Mouse (Mus musculus) midbrain, embryonic 14.5 days (tissue): Measurements from ENCODE around the gene Stag1. TPM values are rescaled to one million over a fixed set of nuclear protein-coding genes. Genes with fewer than 3 reads are reported as not detected.
"Not testable (repeated sequence)": the region's sequence is repeated elsewhere in the genome, so short reads cannot be mapped to it uniquely, and the experiment has no call there.

Experiments
- ATAC-seq: fragments of 200-750 bp; cut with Nextera tagmentation; 2 replicates; pipeline ENCODE4 v1.8.0; 2017; ENCODE audit warnings: moderate number of reproducible peaks, moderate library complexity; ENCODE audit not compliant: low FRiP score, low TSS enrichment
- DNase-seq: peaks from one replicate; pipeline ENCODE4 v3.0.0-alpha.2; 2015
- H3K27ac ChIP-seq: fragments of 300-500 bp; sonication (generic); replicated peaks from 2 replicates; pipeline ENCODE4 v1.5.1; 2014; ENCODE audit warnings: mild to moderate bottlenecking, low read depth, low read length, moderate library complexity
- H3K27me3 ChIP-seq: fragments of 300-500 bp; sonication (generic); 2 replicates; pipeline ENCODE4 v1.6.1; 2014; ENCODE audit warnings: low read length, control low read depth, mixed read lengths; ENCODE audit not compliant: control insufficient read depth, insufficient read depth
- H3K36me3 ChIP-seq: fragments of 300-500 bp; sonication (generic); 2 replicates; pipeline ENCODE4 v1.6.1; 2014; ENCODE audit warnings: low read length, control low read depth; ENCODE audit not compliant: control insufficient read depth, insufficient read depth
- H3K4me1 ChIP-seq: fragments of 300-500 bp; sonication (generic); 2 replicates; pipeline ENCODE4 v1.6.1; 2014; ENCODE audit warnings: mild to moderate bottlenecking, antibody characterized with exemption, low read length, control low read depth; ENCODE audit not compliant: control insufficient read depth, insufficient read depth
- H3K4me2 ChIP-seq: fragments of 300-500 bp; sonication (generic); 2 replicates; pipeline ENCODE4 v1.6.1; 2014; ENCODE audit warnings: mild to moderate bottlenecking, low read length, moderate library complexity
- H3K4me3 ChIP-seq: fragments of 300-500 bp; sonication (generic); replicated peaks from 2 replicates; pipeline ENCODE4 v1.5.1; 2014; ENCODE audit warnings: low read depth, low read length
- H3K9ac ChIP-seq: fragments of 300-500 bp; sonication (generic); replicated peaks from 2 replicates; pipeline ENCODE4 v1.6.1; 2014; ENCODE audit warnings: mild to moderate bottlenecking, low read length, moderate library complexity
- H3K9me3 ChIP-seq: fragments of 300-500 bp; sonication (generic); 2 replicates; pipeline ENCODE4 v1.6.1; 2016; ENCODE audit warnings: low read length, control low read depth, mixed read lengths; ENCODE audit not compliant: control insufficient read depth
- WGBS: fragments of 180-500 bp; shearing (Covaris S2); extraction: QIAGEN DNeasy Blood & Tissue Kit; methylation state at CpG from one replicate; pipeline ENCODE4 v1.1.7; 2014; 5-methylcytosine and 5-hydroxymethylcytosine counted together
- polyA plus RNA-seq: library from polyadenylated mRNA; unstranded; fragments of >200 nt; fragmentation: Nextera tagmentation; extraction: Ambion mirVana; gene quantifications from 2 replicates; pipeline ENCODE4 v1.2.1, GENCODE M21; 2014

The Stag1 gene
- polyA plus RNA-seq, 1 experiment from 2014 or later = 41.3 TPM

DNA sequence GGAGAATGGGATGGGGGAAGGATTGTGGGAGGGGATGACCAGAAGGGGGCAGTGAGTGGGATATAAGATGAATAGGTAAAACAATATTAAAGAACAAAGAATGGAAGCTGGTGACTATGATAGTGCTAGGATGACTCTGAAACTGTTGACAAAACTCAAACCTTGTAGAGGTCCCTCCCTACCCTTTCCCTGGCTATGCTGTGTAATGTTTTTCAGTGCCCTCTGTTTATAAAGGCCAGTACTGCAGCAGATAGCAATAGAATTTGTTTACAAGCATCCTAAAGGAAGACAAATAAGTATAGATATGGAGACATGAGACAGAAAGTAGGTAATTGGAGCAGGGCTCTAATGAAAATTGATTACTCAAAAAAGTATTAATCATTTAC, 139.0 kb downstream of the Stag1 start:
- H3K9me3 ChIP-seq = no peaks in the 10 kb centered on the region
- 0 out of 2 replicates have a peak, but pooled peaks cover 2% of the 10 kb centered on the region for H3K36me3 ChIP-seq
- no peak overlapping the region for H3K27ac ChIP-seq
- DNase-seq (no peak), ATAC-seq (no peak)
- no peak overlapping the region for H3K4me2 ChIP-seq
- H3K9ac ChIP-seq = no peak overlapping the region
- no peaks in the 10 kb centered on the region for H3K4me1 ChIP-seq
- no peak overlapping the region for H3K4me3 ChIP-seq
- H3K27me3 ChIP-seq = no peaks in the 10 kb centered on the region

DNA sequence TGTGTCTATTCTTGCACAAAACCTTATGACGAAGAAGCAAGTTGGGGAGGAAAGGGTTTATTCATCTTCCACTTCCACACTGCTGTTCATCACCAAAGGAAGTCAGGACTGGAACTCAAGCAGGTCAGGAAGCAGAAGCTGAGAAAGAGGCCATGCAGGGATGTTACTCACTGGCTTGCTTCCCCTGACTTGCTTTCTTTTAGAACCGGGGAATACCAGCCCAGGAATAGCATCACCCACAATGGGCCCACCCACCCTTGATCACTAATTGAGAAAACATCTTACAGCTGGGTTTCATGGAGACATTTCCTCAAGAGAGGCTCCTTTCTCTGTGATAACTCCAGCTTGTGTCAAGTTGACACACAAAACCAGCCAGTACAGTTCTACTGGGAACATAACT, 179.6 kb downstream of the Stag1 start:
- not testable (repeated sequence) for H3K4me1 ChIP-seq, H3K27me3 ChIP-seq, DNase-seq, H3K4me3 ChIP-seq, H3K27ac ChIP-seq, H3K36me3 ChIP-seq, H3K9me3 ChIP-seq, H3K9ac ChIP-seq, H3K4me2 ChIP-seq, ATAC-seq
- WGBS = 90% methylated on average over 2 of the region's 2 CpGs

DNA sequence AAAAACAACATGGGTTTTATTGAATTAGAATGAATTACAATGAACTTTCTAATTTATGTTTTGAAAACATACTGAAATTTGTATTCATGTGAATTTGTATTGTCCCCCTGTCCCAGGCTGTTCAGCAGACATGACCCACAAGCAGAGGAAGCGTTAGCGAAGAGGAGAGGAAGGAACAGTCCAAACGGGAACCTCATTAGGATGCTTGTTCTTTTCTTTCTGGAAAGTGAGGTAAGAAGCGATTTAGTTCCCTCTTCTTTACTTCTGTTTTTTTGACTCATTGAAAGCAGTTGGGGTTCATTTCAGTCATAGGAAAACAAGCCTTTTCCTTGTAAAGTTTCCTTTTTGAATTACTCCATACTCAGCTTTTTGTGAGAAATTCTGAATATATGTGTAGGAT, 268.4 kb downstream of the Stag1 start:
- Histone ChIP-seq H3K9ac (no peak overlapping the region), H3K9me3 (no peaks in the 10 kb centered on the region), H3K27ac (no peak overlapping the region), H3K36me3 (no peaks in the 10 kb centered on the region), H3K4me2 (no peak overlapping the region), H3K4me1 (no peaks in the 10 kb centered on the region), H3K27me3 (no peaks in the 10 kb centered on the region), H3K4me3 (no peak overlapping the region)
- WGBS = 89% methylated on average over 4 of the region's 4 CpGs
- ATAC-seq (no peak), DNase-seq (no peak)

DNA sequence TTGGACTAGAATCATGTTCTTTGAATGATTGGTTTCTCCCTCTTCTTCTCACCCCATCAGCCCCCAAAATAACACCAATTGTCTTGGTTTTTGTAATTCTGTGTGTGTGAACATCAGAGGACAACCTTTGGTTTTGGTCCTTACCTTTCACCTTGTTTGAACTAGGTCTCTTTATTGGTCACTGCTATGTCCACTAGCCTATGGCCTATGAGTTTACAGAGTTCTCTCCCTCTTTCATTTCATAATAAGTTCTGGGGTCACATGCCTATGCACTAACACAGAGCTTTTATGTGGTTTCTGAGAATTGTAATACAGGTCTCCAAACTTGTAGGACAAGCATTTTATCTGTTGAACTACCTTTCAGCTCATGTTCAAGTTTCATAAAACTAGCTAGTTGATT, 272.0 kb downstream of the Stag1 start:
- no peaks in the 10 kb centered on the region for H3K9me3 ChIP-seq
- no peak overlapping the region for H3K4me2 ChIP-seq
- no peaks in the 10 kb centered on the region for H3K4me1 ChIP-seq
- H3K4me3 ChIP-seq = no peak overlapping the region
- no peaks in the 10 kb centered on the region for H3K27me3 ChIP-seq
- H3K27ac ChIP-seq = no peak overlapping the region
- ATAC-seq (no peak), DNase-seq (no peak)
- H3K9ac ChIP-seq = no peak overlapping the region
- H3K36me3 ChIP-seq = no peaks in the 10 kb centered on the region

DNA sequence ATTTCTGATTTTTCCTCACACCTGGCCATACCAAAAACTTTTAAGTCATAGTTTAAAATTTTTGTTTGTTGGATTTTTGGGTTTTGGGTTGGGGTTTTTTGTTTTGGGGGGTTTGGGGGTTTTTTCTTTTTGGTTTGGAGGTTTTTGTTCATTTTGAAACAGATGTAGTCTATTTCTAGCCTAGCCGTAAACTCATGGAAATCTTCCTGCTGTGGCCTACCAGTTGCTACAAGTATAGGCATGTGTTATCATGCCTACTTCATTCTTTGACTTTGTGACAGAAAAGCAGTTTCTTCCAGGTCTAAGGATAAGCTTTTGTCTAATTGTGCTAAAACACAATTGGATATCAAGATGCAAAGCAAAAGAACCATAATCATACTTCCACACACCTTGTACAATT, 298.5 kb downstream of the Stag1 start:
- H3K4me3 ChIP-seq = no peak overlapping the region
- H3K36me3 ChIP-seq = no peaks in the 10 kb centered on the region
- DNase-seq (no peak), ATAC-seq (no peak)
- 100% methylated on average over 1 of the region's 1 CpGs for whole genome bisulfite sequencing
- no peaks in the 10 kb centered on the region for H3K27me3 ChIP-seq
- no peak overlapping the region for H3K27ac ChIP-seq
- H3K4me2 ChIP-seq = no peak overlapping the region
- H3K9ac ChIP-seq = no peak overlapping the region
- no peaks in the 10 kb centered on the region for H3K9me3 ChIP-seq
- no peaks in the 10 kb centered on the region for H3K4me1 ChIP-seq

DNA sequence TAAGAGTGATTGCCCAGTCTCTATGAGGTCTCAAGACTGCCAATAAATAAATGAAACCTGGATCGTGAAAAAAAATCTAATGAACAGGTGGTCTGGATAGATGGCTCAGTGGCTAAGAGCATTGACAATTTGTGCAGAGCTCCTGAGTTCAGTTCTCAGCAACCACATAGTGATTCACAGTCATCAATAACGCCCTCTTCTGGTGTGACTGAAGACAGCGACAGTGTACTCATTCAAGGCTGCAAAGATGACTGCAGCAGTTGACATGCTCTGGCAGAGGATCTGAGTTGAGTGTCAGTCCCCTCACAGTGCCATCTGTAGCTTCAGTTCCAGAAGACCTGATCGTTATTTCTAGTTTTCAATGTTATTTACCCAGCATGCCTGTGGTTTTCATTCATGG, 300.4 kb downstream of the Stag1 start:
- Histone ChIP-seq H3K9ac (no peak overlapping the region), H3K4me2 (no peak overlapping the region), H3K27me3 (no peaks in the 10 kb centered on the region), H3K27ac (no peak overlapping the region), H3K9me3 (no peaks in the 10 kb centered on the region), H3K4me1 (no peaks in the 10 kb centered on the region), H3K4me3 (no peak overlapping the region), H3K36me3 (no peaks in the 10 kb centered on the region)
- no peak for ATAC-seq
- no peak for DNase-seq
- WGBS = 89% methylated on average over 4 of the region's 4 CpGs

DNA sequence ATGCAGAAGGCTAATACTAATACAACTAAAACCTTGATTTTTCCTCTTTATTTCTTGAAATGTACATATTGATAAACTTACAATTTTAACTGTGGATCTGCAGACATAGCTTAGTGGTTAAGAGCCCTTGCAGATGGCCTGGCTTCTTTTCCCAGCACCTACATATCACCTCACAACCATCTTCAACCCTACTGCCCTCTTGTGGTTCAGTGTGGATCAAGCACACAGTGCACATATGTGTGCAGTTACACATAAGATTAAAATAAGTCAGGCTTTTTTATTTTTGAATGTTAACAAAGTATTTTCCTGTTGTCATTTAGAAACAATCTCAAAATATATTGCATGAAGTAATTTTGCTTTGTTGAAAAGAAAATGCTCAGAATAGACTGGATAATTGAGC, 312.8 kb downstream of the Stag1 start:
- Histone ChIP-seq H3K9ac (no peak overlapping the region), H3K9me3 (no peaks in the 10 kb centered on the region), H3K4me2 (no peak overlapping the region), H3K4me3 (no peak overlapping the region), H3K27ac (no peak overlapping the region), H3K36me3 (peaks cover 9% of the 10 kb centered on the region), H3K27me3 (no peaks in the 10 kb centered on the region), H3K4me1 (no peaks in the 10 kb centered on the region)
- ATAC-seq = no peak
- peak; percentile 16 for DNase-seq

DNA sequence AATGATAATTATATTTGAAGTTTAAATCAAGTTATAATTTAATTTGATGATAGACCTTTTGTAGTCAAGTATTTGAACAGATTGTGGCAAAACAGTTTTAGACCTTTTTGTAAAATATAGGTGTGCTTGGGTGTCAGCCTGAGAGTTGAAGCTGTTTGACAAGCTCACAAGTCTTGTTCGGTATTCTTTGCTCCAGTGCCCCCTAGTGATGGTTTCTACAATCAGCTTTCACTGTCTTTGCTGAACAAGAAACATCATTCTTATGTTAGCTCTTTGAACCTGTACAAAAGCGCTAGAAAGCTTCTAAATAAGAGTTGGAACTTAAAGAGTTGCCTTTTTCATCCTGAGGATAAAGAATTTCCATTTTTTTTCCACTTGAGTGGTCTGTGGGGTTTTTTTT, 319.5 kb downstream of the Stag1 start:
- ATAC-seq (no peak), DNase-seq (peak; percentile 87)
- WGBS = 51% methylated on average over 2 of the region's 2 CpGs
- H3K4me2 ChIP-seq = no peak overlapping the region
- H3K4me1 ChIP-seq = no peaks in the 10 kb centered on the region
- H3K9ac ChIP-seq = no peak overlapping the region
- no peaks in the 10 kb centered on the region for H3K9me3 ChIP-seq
- H3K36me3 ChIP-seq = no peaks in the 10 kb centered on the region
- no peak overlapping the region for H3K4me3 ChIP-seq
- H3K27me3 ChIP-seq = no peaks in the 10 kb centered on the region
- H3K27ac ChIP-seq = no peak overlapping the region

DNA sequence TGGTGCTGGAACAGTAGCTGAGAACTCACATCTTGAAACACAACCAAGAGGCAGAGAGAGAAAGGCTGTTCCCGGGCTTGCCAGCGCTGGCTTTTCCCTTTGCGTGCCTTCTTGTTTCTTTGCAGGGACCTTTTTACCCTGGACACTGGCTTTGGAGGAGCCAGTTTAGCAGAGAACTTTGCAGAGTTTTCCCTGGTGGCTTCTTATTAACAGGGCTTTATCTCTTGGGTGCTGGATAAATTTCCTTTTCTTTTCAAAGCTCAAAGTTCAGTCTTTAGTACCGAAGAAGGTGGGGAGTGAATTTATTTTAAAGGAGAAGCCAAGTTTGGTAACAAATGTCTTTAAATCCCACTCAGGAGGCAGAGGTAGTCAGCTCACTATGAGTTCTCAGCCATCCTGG, 329.0 kb downstream of the Stag1 start:
- H3K4me1 ChIP-seq = no peaks in the 10 kb centered on the region
- WGBS = 96% methylated on average over 4 of the region's 4 CpGs
- H3K27me3 ChIP-seq = no peaks in the 10 kb centered on the region
- H3K27ac ChIP-seq = no peak overlapping the region
- ATAC-seq = no peak
- H3K9ac ChIP-seq = no peak overlapping the region
- peaks cover 12% of the 10 kb centered on the region; the same call in 1 of the 2 replicates for H3K36me3 ChIP-seq
- no peak overlapping the region for H3K4me3 ChIP-seq
- no peak overlapping the region for H3K4me2 ChIP-seq
- DNase-seq = no peak
- H3K9me3 ChIP-seq = no peaks in the 10 kb centered on the region
